Mouse (Mus musculus) embryonic facial prominence, embryonic 13.5 days (tissue): ENCODE data around the gene Nono. TPM values are rescaled to one million over a fixed set of nuclear protein-coding genes. Genes with fewer than 3 reads are reported as not detected.
"Not testable (repeated sequence)": the region's sequence is repeated elsewhere in the genome, so short reads cannot be mapped to it uniquely, and the experiment has no call there.

ENCODE experiments used
- ATAC-seq: fragments of 200-750 bp; cut with Nextera tagmentation; 2 replicates; pipeline ENCODE4 v1.8.0; 2017; ENCODE audit warnings: low read depth; ENCODE audit not compliant: insufficient number of reproducible peaks, insufficient read depth, low FRiP score, low TSS enrichment
- H3K27ac ChIP-seq: fragments of 300-500 bp; sonication (generic); 2 replicates; pipeline ENCODE4 v1.5.1; 2015; ENCODE audit warnings: moderate library complexity, mild to moderate bottlenecking, inconsistent platforms
- H3K27me3 ChIP-seq: fragments of 300-500 bp; sonication (generic); 2 replicates; pipeline ENCODE4 v1.6.1; 2015; ENCODE audit warnings: mild to moderate bottlenecking, inconsistent platforms
- H3K36me3 ChIP-seq: fragments of 300-500 bp; sonication (generic); 2 replicates; pipeline ENCODE4 v1.6.1; 2015; ENCODE audit warnings: mild to moderate bottlenecking, inconsistent platforms
- H3K4me1 ChIP-seq: fragments of 300-500 bp; sonication (generic); 2 replicates; pipeline ENCODE4 v1.6.1; 2015; ENCODE audit warnings: inconsistent platforms
- H3K4me2 ChIP-seq: fragments of 300-500 bp; sonication (generic); 2 replicates; pipeline ENCODE4 v1.6.1; 2015; ENCODE audit warnings: moderate library complexity, mild to moderate bottlenecking, inconsistent platforms
- H3K4me3 ChIP-seq: fragments of 300-500 bp; sonication (generic); 2 replicates; pipeline ENCODE4 v1.5.1; 2015; ENCODE audit warnings: mild to moderate bottlenecking, inconsistent platforms
- H3K9ac ChIP-seq: fragments of 300-500 bp; sonication (generic); 2 replicates; pipeline ENCODE4 v1.6.1; 2015; ENCODE audit warnings: mild to moderate bottlenecking, inconsistent platforms
- H3K9me3 ChIP-seq: fragments of 300-500 bp; sonication (generic); 2 replicates; pipeline ENCODE4 v1.6.1; 2016; ENCODE audit warnings: inconsistent platforms
- WGBS: fragments of 180-500 bp; shearing (Covaris S2); methylation state at CpG from one replicate; pipeline ENCODE4 v1.1.7; 2015; ENCODE audit warnings: mixed read lengths; 5-methylcytosine and 5-hydroxymethylcytosine counted together
- polyA plus RNA-seq: library from polyadenylated mRNA; unstranded; fragments of >200 nt; fragmentation: Nextera tagmentation; extraction: Ambion mirVana; gene quantifications from 2 replicates; pipeline ENCODE4 v1.2.1, GENCODE M21; 2015

The Nono gene
- polyA plus RNA-seq, 1 experiment from 2014 or later, result 491 TPM

- H3K4me3 ChIP-seq, result peak within 1 kb of the TSS; percentile 54
- peaks cover 19% of the 10 kb centered on the region; the same call in 1 of the 2 replicates for H3K27me3 ChIP-seq
- peak within 1 kb of the TSS; percentile 60 for H3K27ac ChIP-seq
- H3K4me2 ChIP-seq, result peak within 1 kb of the TSS; percentile 69
- H3K4me1 ChIP-seq, result peaks cover 19% of the 10 kb centered on the region
- no peaks in the 10 kb centered on the region for H3K9me3 ChIP-seq
- ATAC-seq, result no peak
- peak within 1 kb of the TSS; percentile 68 for H3K9ac ChIP-seq
- 0 out of 2 replicates have a peak, but pooled peaks cover 7% of the 10 kb centered on the region for H3K36me3 ChIP-seq
- WGBS, result 31% methylated on average over 4 of the region's 4 CpGs
These were observed 8.4 kb upstream of the Nono start, which contains the start of gene Zmym3 for GRCm38 (mm10) chrX:101420700-101421095. Gene Zmym3, minus strand, starts transcription at chrX:101420849.

- WGBS, result 72% methylated on average over 2 of the region's 2 CpGs
- H3K9me3 ChIP-seq, result no peaks in the 10 kb centered on the region
- H3K36me3 ChIP-seq, result no peaks in the 10 kb centered on the region
- no peak overlapping the region for H3K9ac ChIP-seq
- H3K27me3 ChIP-seq, result peaks cover 8% of the 10 kb centered on the region; the same call in 1 of the 2 replicates
- H3K4me1 ChIP-seq, result peaks cover 7% of the 10 kb centered on the region
- no peak overlapping the region for H3K4me2 ChIP-seq
- no peak overlapping the region for H3K27ac ChIP-seq
- ATAC-seq, result no peak
- no peak overlapping the region for H3K4me3 ChIP-seq
These were observed 5.7 kb upstream of the Nono start for GRCm38 (mm10) chrX:101423462-101423861.

DNA sequence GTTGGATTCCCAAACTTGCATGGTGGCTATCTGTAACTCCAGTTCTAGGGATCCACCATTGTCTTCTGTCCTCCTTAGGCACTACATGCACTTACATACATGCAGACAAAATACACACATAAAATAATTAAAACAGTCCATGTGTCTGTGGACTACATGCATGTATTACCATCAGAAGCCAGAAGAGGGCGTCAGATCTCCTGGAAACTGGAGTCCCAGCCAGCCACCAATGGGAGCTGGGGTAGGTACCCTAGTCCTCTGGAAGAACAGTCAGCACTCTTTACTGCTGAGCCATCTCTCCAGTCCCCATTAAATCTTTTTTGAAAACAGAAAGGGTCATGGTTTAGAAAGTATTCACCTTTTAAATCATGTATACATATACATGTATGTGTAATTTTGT, 1.3 kb upstream of the Nono start:
- Histone ChIP-seq H3K36me3 (peaks cover 12% of the 10 kb centered on the region; the same call in 1 of the 2 replicates), H3K27me3 (no peaks in the 10 kb centered on the region), H3K4me1 (no peaks in the 10 kb centered on the region), H3K4me2 (no peak overlapping the region), H3K27ac (no peak overlapping the region), H3K9ac (no peak overlapping the region), H3K9me3 (no peaks in the 10 kb centered on the region), H3K4me3 (no peak overlapping the region)
- WGBS, result 11% methylated on average over 1 of the region's 1 CpGs
- no peak for ATAC-seq

GRCm38 (mm10) chrX:101428785-101429141, 355 bp upstream of the Nono start:
- H3K9ac ChIP-seq, result 0 out of 2 replicates have a peak overlapping the region, but pooled peaks have one; percentile 54
- peak overlapping the region; percentile 61 for H3K4me3 ChIP-seq
- WGBS, result 25% methylated on average over 7 of the region's 7 CpGs
- H3K36me3 ChIP-seq, result peaks cover 16% of the 10 kb centered on the region
- ATAC-seq, result no peak
- H3K27ac ChIP-seq, result peak overlapping the region; percentile 95
- no peaks in the 10 kb centered on the region for H3K27me3 ChIP-seq
- H3K9me3 ChIP-seq, result no peaks in the 10 kb centered on the region
- peak overlapping the region; percentile 48 for H3K4me2 ChIP-seq
- H3K4me1 ChIP-seq, result no peaks in the 10 kb centered on the region

- ATAC-seq, result peak; percentile 46; the same call in 1 of the 2 replicates
- H3K27ac ChIP-seq, result peak overlapping the region; percentile 95
- H3K4me1 ChIP-seq, result no peaks in the 10 kb centered on the region
- peak overlapping the region; percentile 57 for H3K4me2 ChIP-seq
- H3K9me3 ChIP-seq, result no peaks in the 10 kb centered on the region
- 41% methylated on average over 14 of the region's 14 CpGs for WGBS
- H3K27me3 ChIP-seq, result no peaks in the 10 kb centered on the region
- H3K9ac ChIP-seq, result peak overlapping the region; percentile 88
- peaks cover 16% of the 10 kb centered on the region for H3K36me3 ChIP-seq
- H3K4me3 ChIP-seq, result peak overlapping the region; percentile 61
These were observed 858 bp downstream of the Nono start for GRCm38 (mm10) chrX:101429976-101430375.

- Histone ChIP-seq H3K9ac (no peak within 1 kb of the TSS), H3K4me3 (no peak within 1 kb of the TSS), H3K4me2 (no peak within 1 kb of the TSS), H3K9me3 (no peaks in the 10 kb centered on the region), H3K27me3 (peaks cover 16% of the 10 kb centered on the region; the same call in 1 of the 2 replicates), H3K27ac (no peak within 1 kb of the TSS), H3K36me3 (peaks cover 64% of the 10 kb centered on the region), H3K4me1 (no peaks in the 10 kb centered on the region)
- 70% methylated on average over 4 of the region's 4 CpGs for WGBS
- ATAC-seq, result no peak
These were observed 19.9 kb downstream of the Nono start, which contains the start of gene Itgb1bp2 for GRCm38 (mm10) chrX:101448886-101449475. Gene Itgb1bp2, plus strand, starts transcription at chrX:101449088.

GRCm38 (mm10) chrX:101451147-101451546, 22.0 kb downstream of the Nono start:
- WGBS, result 81% methylated on average over 1 of the region's 1 CpGs

GRCm38 (mm10) chrX:101451591-101451990, 22.5 kb downstream of the Nono start:
- H3K4me3 ChIP-seq, result no peak overlapping the region
- no peak overlapping the region for H3K9ac ChIP-seq
- ATAC-seq, result no peak
- WGBS, result 78% methylated on average over 3 of the region's 3 CpGs
- H3K27ac ChIP-seq, result no peak overlapping the region
- no peaks in the 10 kb centered on the region for H3K4me1 ChIP-seq
- H3K4me2 ChIP-seq, result no peak overlapping the region
- peaks cover 41% of the 10 kb centered on the region for H3K36me3 ChIP-seq
- H3K9me3 ChIP-seq, result no peaks in the 10 kb centered on the region
- peaks cover 12% of the 10 kb centered on the region; the same call in 1 of the 2 replicates for H3K27me3 ChIP-seq

More at GRCm38 (mm10) chrX:101451147-101451546, 22.0 kb downstream of the Nono start:
- H3K4me2 ChIP-seq, result no peak overlapping the region
- no peak for ATAC-seq
- no peaks in the 10 kb centered on the region for H3K4me1 ChIP-seq
- H3K9ac ChIP-seq, result no peak overlapping the region
- peaks cover 15% of the 10 kb centered on the region; the same call in 1 of the 2 replicates for H3K27me3 ChIP-seq
- peaks cover 44% of the 10 kb centered on the region for H3K36me3 ChIP-seq
- no peaks in the 10 kb centered on the region for H3K9me3 ChIP-seq
- H3K27ac ChIP-seq, result no peak overlapping the region
- H3K4me3 ChIP-seq, result no peak overlapping the region

GRCm38 (mm10) chrX:101472202-101472601, 43.1 kb downstream of the Nono start:
- peaks cover 22% of the 10 kb centered on the region for H3K36me3 ChIP-seq

GRCm38 (mm10) chrX:101481604-101482350, 52.7 kb downstream of the Nono start:
- Histone ChIP-seq H3K4me3 (no peak overlapping the region), H3K9me3 (no peaks in the 10 kb centered on the region), H3K36me3 (peaks cover 25% of the 10 kb centered on the region), H3K27ac (no peak overlapping the region), H3K4me2 (no peak overlapping the region), H3K27me3 (no peaks in the 10 kb centered on the region), H3K9ac (no peak overlapping the region), H3K4me1 (no peaks in the 10 kb centered on the region)
- ATAC-seq, result no peak
- 76% methylated on average over 6 of the region's 6 CpGs for WGBS

More at GRCm38 (mm10) chrX:101472202-101472601, 43.1 kb downstream of the Nono start:
- 87% methylated on average over 4 of the region's 4 CpGs for WGBS
- Histone ChIP-seq H3K4me1 (no peaks in the 10 kb centered on the region), H3K4me3 (no peak overlapping the region), H3K9me3 (no peaks in the 10 kb centered on the region), H3K9ac (no peak overlapping the region), H3K27ac (no peak overlapping the region), H3K4me2 (no peak overlapping the region), H3K27me3 (no peaks in the 10 kb centered on the region)
- ATAC-seq, result no peak

GRCm38 (mm10) chrX:101486487-101487152, 57.5 kb downstream of the Nono start:
- not testable (repeated sequence) for H3K4me3 ChIP-seq, H3K27me3 ChIP-seq, H3K27ac ChIP-seq, H3K9me3 ChIP-seq, H3K4me1 ChIP-seq, H3K9ac ChIP-seq, ATAC-seq, H3K4me2 ChIP-seq
- 32% methylated on average over 11 of the region's 12 CpGs for WGBS
- peaks cover 10% of the 10 kb centered on the region for H3K36me3 ChIP-seq
